Mouse (Mus musculus): ENCODE measurements around the gene Wdr4. TPM values are rescaled to one million over a fixed set of nuclear protein-coding genes. Genes with fewer than 3 reads are reported as not detected.

Gene Wdr4
- polyA plus RNA-seq, 1 experiment from 2014 or later: 35.7 TPM

Small RNA genes within 50 kb of the gene (microRNA-seq; reads per million reads assigned to microRNA genes)
- not detected for gene Gm24970

Other genes with a start within 250 kb of the Wdr4 start
- gene Rsph1, start 242.6 kb downstream of the Wdr4 start, polyA plus RNA-seq (2015; fragmentation: Nextera tagmentation; extraction: Ambion mirVana): 0.46 and 1.5 TPM in 2 replicates
- 3.2 and 3.8 TPM in 2 replicates for gene Slc37a1, start 233.2 kb downstream of the Wdr4 start, polyA plus RNA-seq (2015; fragmentation: Nextera tagmentation; extraction: Ambion mirVana)
- gene Pde9a, start 133.8 kb downstream of the Wdr4 start, polyA plus RNA-seq (2015; fragmentation: Nextera tagmentation; extraction: Ambion mirVana): 21.9 and 25.1 TPM in 2 replicates
- 237 and 238 TPM in 2 replicates for gene Ndufv3, start 135 bp upstream of the Wdr4 start, polyA plus RNA-seq (2015; fragmentation: Nextera tagmentation; extraction: Ambion mirVana)
- 26.5 and 27.8 TPM in 2 replicates for gene Pknox1, start 44.8 kb upstream of the Wdr4 start, polyA plus RNA-seq (2015; fragmentation: Nextera tagmentation; extraction: Ambion mirVana)
- gene Cbs, start 117.3 kb upstream of the Wdr4 start, polyA plus RNA-seq (2015; fragmentation: Nextera tagmentation; extraction: Ambion mirVana): 2.9 and 4.3 TPM in 2 replicates
- gene U2af1, start 138.9 kb upstream of the Wdr4 start, polyA plus RNA-seq (2015; fragmentation: Nextera tagmentation; extraction: Ambion mirVana): 349 and 362 TPM in 2 replicates
- gene Cryaa, start 157.8 kb upstream of the Wdr4 start, polyA plus RNA-seq (2015; fragmentation: Nextera tagmentation; extraction: Ambion mirVana): 1.9 TPM in 1 of 2 replicates, not detected in the other

Measured in embryonic facial prominence, embryonic 13.5 days (tissue).